Mouse (Mus musculus): Measurements from ENCODE around the gene Bmp6.

Gene Bmp6

DNA sequence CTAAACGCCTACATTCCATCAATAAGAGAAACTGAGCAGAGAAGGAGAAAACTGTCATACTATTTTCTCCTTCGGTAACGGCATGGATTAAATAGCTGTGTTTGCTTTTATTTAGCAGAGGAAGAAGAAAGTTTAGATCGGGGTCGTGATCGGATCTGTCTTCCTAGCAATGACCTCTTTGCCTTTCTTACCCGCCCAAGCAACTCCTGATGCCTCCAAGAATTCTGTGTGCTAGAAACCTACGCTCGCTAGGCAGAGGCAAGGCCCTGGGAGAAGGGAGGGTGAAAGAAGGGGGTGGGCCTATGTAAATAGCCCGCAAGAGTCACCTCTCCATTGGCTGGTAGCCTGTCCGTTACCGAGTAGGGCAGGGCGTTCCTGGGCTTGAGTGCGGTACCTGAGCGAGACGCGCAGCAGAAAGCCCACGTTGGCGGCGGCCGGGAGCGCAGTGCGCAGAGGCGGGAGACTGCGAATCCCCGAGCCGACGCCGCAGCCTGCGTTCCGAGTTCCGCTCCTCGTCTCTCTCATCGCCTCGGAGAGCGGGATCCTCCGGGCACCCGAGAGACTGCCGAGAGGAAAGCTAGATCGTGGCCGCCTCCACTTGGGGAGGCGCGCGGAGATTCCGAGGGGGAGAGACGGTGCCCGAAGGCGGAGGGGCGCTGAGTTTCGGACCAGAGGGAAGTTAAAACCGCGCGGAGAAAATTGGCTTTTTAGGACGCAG lies at the start of gene Bmp6:
Gene Bmp6 (plus strand): TSS at position 395 of the 718 bp plus-strand sequence.
- DNase-seq: peak; percentile 80 to 87

DNA sequence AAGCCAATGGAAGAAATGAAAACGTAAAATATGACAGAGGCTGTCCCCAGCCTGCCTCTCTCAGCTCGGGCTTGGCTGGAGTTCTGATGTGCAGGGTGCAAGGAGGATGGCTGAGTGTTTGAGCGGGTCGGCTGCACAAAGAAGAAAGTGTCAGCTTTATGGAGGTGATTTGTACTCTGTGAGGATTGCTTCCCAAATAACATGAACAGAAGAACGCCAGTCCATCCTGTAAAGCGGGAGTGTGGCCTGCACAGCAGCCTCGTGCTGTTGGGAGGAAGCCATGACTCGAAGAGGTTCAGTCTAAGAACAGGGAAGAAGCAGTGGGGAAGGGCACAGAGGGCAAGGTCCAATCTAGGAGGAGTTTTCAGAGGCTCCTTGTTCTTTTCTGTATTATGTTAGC lies 48.7 kb upstream of the Bmp6 start:
- DNase-seq: no peak

DNA sequence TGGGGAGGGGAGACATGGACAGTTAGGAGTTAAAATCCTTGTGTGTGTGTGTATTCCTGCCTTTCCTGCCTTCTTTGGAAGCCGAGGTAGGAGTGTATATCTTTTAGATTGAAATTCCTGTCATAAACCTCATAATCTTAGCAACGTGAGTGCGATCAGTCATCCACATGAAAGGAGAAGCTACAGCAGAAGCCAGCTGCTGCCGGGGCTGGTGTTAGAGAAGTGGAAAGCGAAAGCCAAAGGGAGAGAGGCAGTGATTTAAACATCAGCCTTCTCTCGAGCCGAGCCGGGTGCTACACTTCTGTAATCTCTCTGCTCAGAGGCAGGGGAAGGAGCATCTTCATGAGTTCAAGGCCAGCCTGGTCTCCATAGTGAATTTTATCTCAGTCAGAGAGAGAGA lies 48.3 kb upstream of the Bmp6 start:
- DNase-seq: no peak

DNA sequence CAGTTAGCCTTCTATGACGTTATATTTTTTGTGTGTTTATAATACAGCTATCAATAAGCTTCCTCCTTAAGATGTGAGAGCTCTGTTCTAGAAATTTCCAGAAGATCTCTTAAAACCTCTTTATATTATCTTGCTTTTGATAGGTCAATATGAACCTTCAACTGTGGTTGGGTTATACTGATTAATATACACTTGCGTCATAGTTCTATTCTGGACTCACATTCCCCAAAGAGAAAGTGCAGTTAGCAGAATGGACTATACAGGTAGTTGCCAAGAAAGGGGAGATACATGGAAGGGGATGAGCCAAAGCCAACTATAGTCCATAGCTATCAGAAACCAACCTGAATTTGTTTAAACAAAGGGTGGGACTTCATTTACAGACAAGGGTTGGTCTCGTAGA lies 33.8 kb upstream of the Bmp6 start:
- DNase-seq: no peak

DNA sequence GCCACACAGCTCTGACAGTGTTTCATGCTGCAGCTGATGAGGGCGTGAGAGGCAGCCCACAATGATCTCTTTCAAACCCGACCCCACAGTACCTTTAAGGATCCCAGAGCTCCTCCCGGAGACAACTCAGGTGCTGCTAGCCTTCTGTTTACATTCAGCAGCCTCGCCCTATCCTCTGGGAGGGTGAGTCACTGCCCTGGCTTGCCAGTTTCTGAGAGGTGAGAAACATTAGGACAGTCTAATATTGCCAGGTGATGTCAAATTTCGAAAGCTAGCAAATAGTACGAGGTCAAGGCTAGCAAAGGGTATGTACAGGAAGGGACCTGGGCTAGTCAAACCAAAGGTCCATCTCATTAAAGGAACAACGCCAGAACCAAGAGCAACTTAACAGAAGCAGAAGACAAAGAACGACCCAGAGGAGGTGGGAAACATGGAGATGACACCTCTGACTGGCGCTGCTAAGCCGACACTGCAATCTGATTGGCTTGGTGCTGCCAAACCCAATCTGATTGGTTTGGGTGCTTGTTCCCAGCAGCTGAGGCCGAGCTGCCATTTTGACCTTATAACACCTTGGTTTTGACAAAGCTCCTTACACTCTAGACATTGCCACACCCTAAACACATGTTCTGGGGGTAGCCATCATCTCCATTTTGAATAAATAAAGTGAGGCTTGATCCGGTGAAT lies 32.4 kb upstream of the Bmp6 start:
- DNase-seq: no peak

DNA sequence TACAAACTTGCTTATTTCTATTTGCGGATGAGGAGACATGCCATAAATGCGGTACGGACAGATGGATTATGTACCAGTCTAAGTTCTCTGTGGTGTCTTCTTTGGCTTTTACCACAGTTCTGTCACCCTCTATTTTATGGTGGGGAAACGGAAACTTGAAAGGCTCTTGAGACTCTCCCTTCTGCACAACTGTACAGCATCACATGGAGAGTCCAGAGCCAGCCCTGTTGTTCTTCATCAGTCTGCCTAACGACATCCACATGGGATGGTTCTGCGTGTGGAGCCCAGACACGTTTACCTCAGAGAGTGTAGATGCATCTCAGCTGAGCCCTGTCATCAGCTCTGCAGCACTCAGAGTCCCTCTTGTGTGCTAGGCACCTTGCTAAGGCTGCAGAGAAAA lies 30.3 kb upstream of the Bmp6 start:
- DNase-seq: no peak

DNA sequence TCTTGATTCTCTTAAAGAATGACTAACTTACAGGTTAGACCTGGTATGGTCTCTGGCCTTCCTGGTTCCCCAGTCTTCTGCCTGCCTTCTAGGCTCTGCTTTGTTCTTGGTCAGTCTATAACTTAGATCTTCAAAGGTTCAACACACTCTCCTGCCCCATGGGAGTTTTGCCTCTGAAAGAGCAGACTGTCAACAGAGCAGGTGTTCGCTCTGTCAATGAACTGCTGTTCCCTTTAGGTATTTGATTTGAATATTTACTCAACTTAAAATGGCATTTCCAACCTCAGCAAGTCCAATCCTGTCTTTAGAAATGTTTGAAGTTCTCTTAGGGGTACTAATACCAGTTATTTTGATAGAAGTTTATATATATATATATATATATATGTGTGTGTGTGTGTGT lies 26.5 kb upstream of the Bmp6 start:
- no peak for DNase-seq

DNA sequence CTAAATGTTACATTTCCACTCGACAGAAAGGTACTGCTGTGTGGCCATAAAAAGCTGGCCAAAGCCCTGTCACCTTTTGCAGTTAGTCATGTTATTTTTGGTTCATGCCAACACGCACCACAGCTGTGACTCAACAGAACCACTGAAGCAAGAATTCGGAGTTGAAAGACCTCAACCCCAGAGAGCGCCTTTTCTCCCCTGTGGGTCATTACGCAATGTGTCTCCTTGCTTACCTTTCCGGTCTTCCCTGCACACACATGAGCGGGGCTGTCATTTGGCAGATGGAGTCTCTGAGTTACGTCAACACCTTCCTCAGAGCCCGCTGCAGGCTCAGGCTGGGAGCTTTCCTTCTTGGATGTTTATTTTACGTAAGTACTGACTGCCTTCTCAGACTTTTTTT lies 24.6 kb upstream of the Bmp6 start:
- no peak for DNase-seq

DNA sequence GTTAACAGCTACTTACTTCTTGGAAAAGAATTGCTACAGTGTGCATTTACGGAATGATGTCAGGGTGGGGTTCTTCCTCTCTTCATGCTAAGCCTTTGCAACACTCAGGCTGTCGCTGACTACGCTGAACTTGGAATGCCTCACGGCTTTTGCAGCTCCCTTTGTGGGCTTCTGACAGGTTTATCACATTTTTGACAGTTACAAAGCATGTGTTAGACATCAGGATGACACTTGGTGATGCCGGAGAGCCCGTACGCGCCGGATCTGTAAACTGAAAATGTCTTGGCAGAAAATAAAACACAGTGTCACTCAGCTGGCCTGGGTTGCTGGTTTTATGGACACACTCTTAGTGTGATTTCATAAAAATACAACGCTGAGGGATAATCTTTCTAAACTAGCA lies 20.5 kb upstream of the Bmp6 start:
- DNase-seq: peak; percentile 23 to 62

DNA sequence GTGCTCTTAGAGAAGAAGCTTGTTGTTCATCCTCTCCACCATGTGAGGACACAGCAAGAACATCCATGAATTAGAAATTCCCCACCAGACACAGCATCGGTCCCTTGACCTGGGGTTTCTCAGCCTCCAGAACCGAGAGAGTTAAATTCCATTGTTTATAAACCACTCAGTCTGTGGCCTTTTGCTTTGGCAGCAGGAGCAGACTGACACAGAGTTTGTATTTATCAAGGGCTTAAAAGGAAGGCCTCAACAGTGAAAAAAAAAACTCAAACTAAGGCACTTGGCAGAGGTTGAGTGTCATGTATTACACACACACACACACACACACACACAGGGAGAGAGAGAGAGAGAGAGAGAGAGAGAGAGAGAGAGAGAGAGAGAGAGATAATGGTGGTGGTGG lies 17.5 kb upstream of the Bmp6 start:
- DNase-seq: no peak

DNA sequence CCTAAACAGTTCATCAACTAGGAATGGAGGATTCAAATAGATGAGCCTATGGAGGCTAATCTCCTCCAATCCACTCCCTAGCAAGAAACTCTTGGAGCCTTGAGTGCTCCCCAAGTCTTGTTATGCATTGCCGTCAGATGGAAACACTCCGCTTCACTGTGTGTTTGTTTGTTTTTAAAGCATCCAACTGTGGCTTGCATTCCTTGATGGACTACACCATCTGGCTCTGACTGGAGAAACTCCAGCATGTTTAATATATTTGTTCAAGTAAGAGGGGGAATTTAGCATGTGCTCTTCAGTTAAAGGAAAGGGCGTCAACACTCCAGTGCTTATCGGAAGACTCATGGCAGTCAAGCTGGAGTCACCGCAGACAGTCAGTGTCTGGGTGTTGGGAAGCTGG lies 11.4 kb upstream of the Bmp6 start:
- DNase-seq: peak in 1 of 2 experiments; percentile 8

DNA sequence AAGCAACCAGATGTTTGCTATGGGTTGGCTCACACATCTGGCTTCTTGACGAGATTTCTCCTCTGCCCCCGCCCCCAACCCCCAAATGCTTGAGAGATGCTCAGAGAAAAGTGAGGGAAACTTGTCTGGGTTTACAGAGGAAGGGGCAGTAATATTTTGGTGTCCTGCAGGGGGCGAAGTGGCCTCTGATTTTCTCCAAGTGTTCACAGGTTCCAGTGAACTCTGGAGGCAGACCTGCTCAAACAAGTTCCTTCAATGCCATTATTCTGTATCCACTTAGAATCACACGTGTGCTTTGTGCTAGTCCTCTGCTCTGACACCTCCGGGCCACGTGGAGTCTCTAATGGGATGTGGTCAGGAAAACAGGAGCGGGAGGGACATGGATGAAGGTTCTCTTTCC lies 2.3 kb upstream of the Bmp6 start:
- peak; percentile 50 to 75 for DNase-seq

DNA sequence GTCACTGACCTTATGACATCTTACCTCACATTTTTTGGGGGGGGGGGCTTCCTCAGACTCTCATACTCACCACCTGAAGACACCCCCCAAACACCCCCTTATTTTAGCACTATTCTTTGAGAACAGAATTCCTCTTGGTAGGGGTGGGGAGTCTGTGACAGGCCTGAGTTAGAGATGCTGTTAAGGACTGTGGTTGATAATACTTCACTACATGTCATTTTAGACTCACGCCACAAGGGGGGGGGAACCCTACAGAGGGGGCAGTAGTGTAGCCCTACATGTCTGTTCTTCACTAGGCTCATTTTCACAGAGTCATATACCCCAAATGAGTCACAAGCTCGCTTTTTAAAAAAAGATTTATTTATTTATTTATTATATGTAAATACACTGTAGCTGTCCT lies 1.7 kb upstream of the Bmp6 start:
- peak in 1 of 2 experiments; percentile 15 for DNase-seq

DNA sequence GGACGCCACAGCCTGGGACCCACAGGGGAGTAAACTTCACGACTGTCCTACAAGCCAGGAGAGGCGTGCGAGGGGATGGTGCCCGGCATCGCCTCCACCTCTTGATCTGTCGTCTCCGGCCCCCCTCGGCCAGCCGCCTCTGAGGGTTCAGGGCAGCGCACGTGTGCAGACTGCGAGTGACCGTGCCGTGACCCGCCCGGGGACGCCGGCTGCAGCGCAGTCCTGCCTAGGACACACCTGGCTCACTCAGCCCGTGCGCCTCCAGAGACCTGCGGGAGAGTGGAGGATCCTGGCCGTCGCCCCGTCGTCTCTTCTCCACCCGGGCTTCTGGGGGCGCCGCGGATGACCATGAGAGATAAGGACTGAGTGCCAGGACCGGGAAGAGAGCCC lies 519 bp downstream of the Bmp6 start:
- peak in 1 of 2 experiments; percentile 33 for DNase-seq

DNA sequence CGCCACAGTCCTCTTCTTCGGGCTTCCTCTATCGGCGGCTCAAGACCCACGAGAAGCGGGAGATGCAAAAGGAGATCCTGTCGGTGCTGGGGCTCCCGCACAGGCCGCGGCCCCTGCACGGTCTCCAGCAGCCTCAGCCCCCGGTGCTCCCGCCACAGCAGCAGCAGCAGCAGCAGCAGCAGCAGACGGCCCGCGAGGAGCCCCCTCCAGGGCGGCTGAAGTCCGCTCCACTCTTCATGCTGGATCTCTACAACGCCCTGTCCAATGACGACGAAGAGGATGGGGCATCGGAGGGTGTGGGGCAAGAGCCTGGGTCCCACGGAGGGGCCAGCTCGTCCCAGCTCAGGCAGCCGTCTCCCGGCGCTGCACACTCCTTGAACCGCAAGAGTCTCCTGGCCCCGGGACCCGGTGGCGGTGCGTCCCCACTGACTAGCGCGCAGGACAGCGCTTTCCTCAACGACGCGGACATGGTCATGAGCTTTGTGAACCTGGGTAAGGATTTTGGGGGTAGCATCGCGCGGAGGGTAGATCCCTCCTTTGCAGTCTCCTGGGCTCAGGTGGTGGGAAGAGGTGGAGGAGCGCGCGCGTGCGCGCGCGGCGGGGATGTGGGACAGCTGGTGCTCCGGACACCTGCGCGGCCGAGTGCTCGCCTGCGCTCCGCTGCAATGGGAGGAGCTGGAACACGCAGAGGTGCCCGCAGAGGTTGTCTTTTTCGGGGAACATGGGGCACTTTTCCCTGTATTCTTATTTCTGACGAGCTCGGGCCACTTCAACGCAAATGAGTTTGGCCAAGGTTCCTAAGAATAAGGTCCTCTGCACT lies 1.4 kb downstream of the Bmp6 start:
- DNase-seq: peak in 1 of 2 experiments; percentile 49

DNA sequence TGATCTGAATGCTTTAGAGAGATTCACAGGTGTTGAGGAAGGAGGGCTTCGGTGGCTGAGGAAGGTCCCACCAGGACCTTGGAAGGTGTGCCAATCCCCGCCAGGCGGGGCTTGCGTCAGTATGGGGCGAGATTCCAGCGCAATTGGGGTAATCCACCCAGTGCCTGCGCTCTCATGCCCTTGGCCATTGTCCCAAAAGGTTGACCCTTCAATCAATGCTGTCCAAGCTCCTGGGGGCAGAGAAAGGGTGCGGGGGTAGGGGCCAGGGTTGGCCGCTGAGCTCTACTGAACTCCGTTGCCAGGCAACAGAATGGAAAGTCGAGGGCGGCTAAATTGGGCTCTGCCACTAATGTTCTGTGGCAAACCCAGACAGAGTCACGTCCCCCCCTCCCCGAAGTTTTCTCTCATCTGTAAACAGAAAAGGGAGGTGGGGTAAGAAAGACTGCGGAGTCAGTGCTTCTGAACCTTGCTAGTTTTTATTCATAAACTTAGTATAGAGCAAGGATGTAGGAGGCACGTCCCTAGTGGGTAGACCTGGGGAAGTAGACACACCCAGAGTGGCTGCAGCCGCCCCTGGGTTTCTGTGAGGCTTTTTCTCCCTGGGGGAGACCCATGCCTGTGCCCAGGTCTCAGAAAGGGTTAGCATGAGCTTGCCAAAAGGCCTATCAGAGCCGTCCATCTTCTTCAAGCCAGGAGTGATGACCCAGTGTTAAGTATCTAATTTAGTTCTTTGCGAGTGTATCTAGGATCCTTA lies 2.3 kb downstream of the Bmp6 start:
- no peak for DNase-seq

DNA sequence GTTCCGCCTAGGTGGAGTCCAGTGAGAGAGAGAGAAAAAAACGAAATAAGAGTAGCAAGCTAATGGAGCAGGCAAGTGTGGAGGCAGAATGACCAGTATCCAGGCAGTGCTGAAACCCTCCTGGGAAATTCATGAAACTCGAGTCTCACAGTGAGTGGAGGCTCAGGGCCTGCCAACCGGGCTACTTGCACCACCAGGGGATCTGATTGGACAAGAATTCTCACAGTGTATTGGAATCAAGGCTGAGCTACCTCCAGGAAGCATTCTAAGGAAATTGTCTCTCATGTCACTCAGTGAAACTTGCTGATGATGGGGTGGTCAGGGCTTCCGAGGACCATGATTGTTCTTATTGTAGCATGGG lies 2.8 kb downstream of the Bmp6 start:
- DNase-seq: no peak

DNA sequence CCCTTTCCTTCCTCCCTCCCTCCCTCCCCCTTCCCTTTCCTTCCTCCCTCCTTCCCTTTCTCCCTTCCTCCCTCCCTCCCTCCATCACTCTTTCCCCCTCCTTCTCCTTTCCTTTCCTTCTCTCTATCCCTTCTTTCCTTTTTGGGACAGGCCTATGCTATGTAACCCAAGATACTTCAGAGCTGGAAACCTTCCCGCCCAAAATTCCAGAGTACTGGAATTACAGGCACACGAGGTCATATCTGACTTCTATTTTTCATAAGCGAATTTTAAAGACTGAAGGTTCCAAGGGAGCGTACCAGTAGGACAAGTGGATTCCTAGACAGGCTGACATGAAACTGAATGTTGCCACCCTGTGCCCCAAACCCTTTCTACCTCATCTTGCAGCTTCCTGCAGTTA lies 4.1 kb downstream of the Bmp6 start:
- no peak for DNase-seq

DNA sequence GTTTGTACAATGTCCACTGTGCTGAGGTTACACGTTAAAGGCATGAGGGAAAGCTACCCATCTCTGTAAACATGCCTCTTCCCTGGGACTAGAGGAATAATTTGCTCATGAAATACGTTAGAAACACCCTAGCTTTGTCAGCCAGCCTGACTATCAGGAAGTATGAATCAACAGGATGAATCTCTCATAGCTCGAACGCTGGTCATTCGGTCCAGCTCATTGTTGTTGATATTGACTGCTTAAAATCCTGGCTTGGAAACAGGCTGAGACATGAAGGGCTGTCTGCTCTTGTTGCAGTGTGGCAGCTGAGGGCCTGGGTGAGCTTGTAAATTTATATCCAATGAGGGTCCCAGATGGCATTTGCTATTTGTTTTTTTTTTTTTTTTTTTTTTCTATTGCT lies 4.9 kb downstream of the Bmp6 start:
- no peak for DNase-seq

DNA sequence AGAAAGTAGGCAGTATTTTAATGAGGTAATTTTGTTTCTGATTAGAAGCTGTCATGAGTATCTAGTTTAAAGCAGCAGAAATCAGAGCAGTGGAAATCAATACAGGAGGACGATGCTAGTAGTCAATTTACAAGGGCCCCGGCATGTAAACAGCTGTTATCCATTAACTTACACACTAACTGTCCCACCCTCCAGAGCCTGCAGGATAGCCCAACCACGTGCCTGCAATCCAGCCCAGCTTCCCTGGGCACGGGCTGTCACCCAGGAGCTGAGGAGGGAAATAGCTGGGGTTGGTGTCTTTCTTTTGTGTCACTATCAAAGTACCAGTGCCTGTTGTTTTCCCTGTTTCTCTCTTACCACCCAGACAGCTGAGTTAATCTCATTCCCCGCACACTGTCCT lies 7.1 kb downstream of the Bmp6 start:
- DNase-seq: peak in 1 of 2 experiments; percentile 40

DNA sequence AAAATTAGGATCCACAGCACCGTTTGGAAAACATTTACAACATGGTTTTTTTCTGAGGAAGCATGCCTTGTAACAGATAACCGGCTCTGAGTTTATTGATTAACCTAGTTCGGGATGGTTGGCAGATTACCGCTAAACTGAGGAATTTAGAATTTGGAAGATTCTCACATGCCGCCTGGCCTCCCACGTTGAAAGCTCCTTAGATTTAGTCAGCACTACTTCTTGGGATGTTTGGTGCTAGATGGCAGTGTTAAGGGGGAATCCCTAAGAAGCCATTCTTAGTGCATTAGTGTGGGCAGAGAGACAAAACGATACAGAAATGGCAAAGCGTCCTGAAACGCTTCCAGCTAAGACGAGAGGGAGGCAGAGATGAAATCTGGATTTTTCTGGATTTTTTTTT lies 8.1 kb downstream of the Bmp6 start:
- DNase-seq: no peak

DNA sequence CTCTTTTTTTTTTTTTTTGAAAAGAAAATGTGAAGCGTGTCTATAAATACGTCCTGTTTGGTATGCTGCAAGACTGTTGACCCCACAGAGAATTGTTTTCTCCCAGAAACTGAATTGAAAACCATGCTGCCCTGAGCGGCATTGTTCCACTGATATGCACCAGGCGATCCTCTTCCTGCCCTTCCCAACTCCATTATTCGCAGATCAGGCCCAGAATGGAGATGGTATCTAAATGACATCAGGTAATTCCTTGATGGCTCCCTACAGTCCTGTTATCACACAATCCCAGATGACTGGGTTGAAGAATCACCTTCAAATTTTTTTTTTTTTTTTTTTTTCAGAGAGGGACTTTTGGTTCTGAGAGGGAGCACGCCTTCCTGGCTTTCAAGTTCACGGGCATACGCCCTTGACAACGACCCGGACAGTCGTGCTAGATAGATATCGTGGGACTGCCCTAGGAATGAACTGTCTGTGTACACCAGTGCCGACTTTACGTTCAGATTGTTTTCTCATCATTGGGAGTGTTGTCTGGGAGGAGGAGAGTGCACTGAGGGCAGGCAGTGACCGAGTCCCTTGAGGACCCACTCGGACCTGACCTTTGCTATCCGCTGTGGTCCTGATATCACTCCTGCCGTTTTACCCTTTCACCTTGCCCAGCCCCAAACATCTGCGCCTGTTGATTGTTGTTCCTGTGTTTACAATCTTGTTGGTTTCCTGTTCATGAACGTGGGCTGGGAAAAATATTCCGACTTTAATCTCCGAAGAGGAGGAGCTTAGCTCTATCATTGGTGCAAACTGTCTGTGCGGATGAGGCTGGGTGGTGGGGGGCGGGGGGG lies 8.7 kb downstream of the Bmp6 start:
- no peak for DNase-seq

Data from lung, postnatal 4 days (tissue).